Mouse (Mus musculus): ENCODE results near the gene Slc39a11. TPM values are rescaled to one million over a fixed set of nuclear protein-coding genes. Genes with fewer than 3 reads are reported as not detected.
A peak's percentile ranks its signal among the peaks of the same experiment; 100 is the strongest.

Gene Slc39a11
- polyA plus RNA-seq, 1 experiment from 2014 or later, result 20.1 TPM

DNA sequence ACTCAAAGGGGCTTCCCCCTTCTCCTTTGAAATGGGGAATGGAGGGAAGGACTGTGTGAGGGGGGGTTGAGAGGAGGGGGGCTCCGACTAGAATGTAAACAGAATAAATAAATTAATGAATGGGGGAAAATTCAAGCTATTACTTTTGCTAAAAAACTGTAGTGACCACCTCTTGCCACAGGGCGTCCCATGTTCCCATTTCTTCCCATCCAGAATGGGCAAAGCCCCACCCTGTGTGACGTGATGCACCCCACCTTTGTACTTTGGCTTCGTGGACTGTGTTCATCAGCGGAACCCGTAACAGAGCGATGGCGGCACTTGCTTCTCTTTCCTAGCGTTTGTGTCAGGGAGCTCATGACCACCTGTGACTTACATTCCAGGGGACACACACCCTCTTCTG lies 273.8 kb downstream of the Slc39a11 start:
- Histone ChIP-seq H3K4me2 (replicated peaks; ENCODE audit: low read depth, low read length) (no peak overlapping the region), H3K4me1 (replicated peaks; ENCODE audit: control insufficient read depth, insufficient read depth, low read length) (no peaks in the 10 kb centered on the region), H3K4me3 (ENCODE audit: low read depth, low read length) (no peak overlapping the region), H3K27ac (ENCODE audit: low read depth, low read length) (no peak overlapping the region), H3K9me3 (ENCODE audit: control insufficient read depth, low read length) (no peaks in the 10 kb centered on the region), H3K36me3 (ENCODE audit: control insufficient read depth, insufficient read depth, low read length) (no peaks in the 10 kb centered on the region), H3K9ac (ENCODE audit: low read depth, low read length) (no peak overlapping the region), H3K27me3 (ENCODE audit: control insufficient read depth, insufficient read depth, low read length) (no peaks in the 10 kb centered on the region)
- ATAC-seq (ENCODE audit: low FRiP score), result no peak
- DNase-seq (ENCODE audit: low spot score), result no peak
- 84% methylated on average over 9 of the region's 9 CpGs for WGBS

DNA sequence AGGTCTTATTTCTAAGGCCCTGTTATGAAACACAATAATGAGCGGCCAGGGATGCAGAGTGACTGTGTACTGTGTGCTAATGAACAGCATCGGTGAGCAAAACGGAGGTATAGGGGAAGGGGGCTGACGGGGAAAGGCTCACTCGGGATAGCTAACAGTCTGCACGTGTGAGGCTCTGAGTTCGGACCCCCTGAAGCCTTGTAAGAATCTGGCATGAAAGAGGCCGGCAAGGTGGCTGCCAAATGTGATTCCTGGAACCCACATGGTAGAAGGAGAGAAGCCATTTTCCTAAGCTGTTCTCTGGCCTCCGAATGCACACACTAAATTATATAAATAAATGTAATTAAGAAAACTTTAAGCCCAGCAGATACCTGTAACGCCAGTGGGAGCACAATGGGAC lies 276.0 kb downstream of the Slc39a11 start:
- DNase-seq (ENCODE audit: low spot score) (no peak), ATAC-seq (ENCODE audit: low FRiP score) (no peak)
- Histone ChIP-seq H3K4me3 (ENCODE audit: low read depth, low read length) (no peak overlapping the region), H3K9ac (ENCODE audit: low read depth, low read length) (no peak overlapping the region), H3K36me3 (ENCODE audit: control insufficient read depth, insufficient read depth, low read length) (no peaks in the 10 kb centered on the region), H3K27me3 (ENCODE audit: control insufficient read depth, insufficient read depth, low read length) (no peaks in the 10 kb centered on the region), H3K27ac (ENCODE audit: low read depth, low read length) (no peak overlapping the region), H3K4me2 (replicated peaks; ENCODE audit: low read depth, low read length) (no peak overlapping the region), H3K4me1 (replicated peaks; ENCODE audit: control insufficient read depth, insufficient read depth, low read length) (no peaks in the 10 kb centered on the region), H3K9me3 (ENCODE audit: control insufficient read depth, low read length) (no peaks in the 10 kb centered on the region)
- WGBS, result 83% methylated on average over 10 of the region's 10 CpGs

DNA sequence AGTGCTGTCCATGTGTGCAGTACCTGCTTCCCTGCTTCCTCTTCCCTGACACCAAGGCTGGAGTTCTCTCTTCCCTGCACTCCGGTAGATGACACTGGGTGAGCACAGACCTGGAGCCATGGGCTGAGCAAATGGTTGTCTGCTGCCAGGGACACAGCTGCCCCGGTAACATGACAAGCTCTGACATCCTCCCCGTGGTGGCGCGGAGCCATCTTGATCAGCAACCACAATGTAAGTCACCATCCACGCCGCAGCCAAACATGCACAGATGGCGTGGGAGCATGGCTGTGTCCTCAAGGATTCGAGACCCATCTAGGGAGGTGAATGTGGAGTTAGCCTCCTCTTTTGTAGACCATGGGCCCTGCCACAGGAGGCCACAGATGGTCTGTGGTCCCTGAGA lies 276.5 kb downstream of the Slc39a11 start:
- WGBS, result 94% methylated on average over 9 of the region's 9 CpGs
- ATAC-seq (ENCODE audit: low FRiP score), result no peak
- no peak overlapping the region for H3K27ac ChIP-seq (ENCODE audit: low read depth, low read length)
- no peak overlapping the region for H3K4me3 ChIP-seq (ENCODE audit: low read depth, low read length)
- H3K4me2 ChIP-seq (replicated peaks; ENCODE audit: low read depth, low read length), result no peak overlapping the region
- H3K27me3 ChIP-seq (ENCODE audit: control insufficient read depth, insufficient read depth, low read length), result no peaks in the 10 kb centered on the region
- no peak overlapping the region for H3K9ac ChIP-seq (ENCODE audit: low read depth, low read length)
- H3K36me3 ChIP-seq (ENCODE audit: control insufficient read depth, insufficient read depth, low read length), result no peaks in the 10 kb centered on the region
- H3K9me3 ChIP-seq (ENCODE audit: control insufficient read depth, low read length), result no peaks in the 10 kb centered on the region
- DNase-seq (ENCODE audit: low spot score), result no peak
- H3K4me1 ChIP-seq (replicated peaks; ENCODE audit: control insufficient read depth, insufficient read depth, low read length), result no peaks in the 10 kb centered on the region

DNA sequence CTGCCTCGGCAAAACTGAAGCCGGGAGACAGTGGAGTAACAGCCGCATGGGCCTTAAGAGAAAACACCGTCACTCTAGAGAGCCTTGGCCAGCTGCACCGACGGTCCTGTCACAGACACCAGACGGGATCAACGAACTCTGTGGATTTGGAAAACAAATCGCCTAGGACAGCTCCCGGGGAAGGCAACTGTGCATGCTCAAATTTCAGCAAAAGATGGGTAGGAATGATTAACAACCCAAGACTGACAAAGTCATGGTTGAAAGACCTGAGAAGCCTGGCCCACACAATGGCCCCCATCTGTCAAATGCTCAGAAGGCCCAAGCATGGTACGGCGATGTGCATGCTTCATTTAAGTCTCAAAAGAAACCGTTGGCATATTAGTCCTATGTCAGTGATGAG lies 281.8 kb downstream of the Slc39a11 start:
- no peaks in the 10 kb centered on the region for H3K9me3 ChIP-seq (ENCODE audit: control insufficient read depth, low read length)
- ATAC-seq (ENCODE audit: low FRiP score) (peak; percentile 70), DNase-seq (ENCODE audit: low spot score) (peak; percentile 49)
- WGBS, result 17% methylated on average over 13 of the region's 13 CpGs
- H3K4me1 ChIP-seq (replicated peaks; ENCODE audit: control insufficient read depth, insufficient read depth, low read length), result peaks cover 6% of the 10 kb centered on the region
- no peaks in the 10 kb centered on the region for H3K27me3 ChIP-seq (ENCODE audit: control insufficient read depth, insufficient read depth, low read length)
- H3K4me3 ChIP-seq (ENCODE audit: low read depth, low read length), result no peak overlapping the region
- H3K9ac ChIP-seq (ENCODE audit: low read depth, low read length), result no peak overlapping the region
- H3K4me2 ChIP-seq (replicated peaks; ENCODE audit: low read depth, low read length), result no peak overlapping the region
- H3K27ac ChIP-seq (ENCODE audit: low read depth, low read length), result peak overlapping the region; percentile 68
- H3K36me3 ChIP-seq (ENCODE audit: control insufficient read depth, insufficient read depth, low read length), result no peaks in the 10 kb centered on the region

DNA sequence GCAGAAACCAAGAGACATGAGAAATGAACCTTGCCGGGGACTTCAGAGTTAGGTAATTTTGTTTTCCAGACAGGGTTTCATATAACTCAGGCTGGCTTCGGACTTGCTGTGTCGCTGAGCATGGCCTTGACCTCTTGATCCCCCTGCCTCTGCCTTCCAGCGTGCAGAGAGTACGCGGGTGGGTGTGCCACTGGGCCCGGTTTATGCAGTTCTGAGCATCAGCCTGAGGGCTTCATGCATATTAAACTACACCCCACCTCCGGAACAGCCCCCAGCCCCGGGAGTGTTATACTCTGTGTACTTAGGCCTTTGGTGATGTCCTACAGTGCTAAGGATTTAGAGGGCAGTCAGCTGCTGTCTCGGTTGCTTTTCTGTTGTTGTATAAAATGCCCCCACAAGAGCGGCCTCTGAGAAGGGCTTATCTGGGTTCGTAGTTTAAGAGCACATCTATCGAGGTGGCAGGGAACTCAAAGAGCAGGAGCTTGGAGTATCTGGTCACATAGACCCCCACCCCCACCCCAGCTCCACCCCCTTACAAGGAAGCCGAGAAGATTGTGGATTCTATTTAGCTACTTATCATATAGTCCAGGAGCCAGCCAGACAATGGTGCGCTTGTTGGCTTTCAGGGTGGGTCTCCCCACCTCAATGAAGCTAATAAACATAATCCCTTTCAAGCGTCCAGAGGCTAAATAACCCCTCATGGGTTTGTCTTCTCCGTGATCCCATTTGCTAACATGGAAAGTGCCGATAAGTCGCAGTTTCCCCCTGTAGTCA lies 283.4 kb downstream of the Slc39a11 start:
- H3K9me3 ChIP-seq (ENCODE audit: control insufficient read depth, low read length), result no peaks in the 10 kb centered on the region
- H3K4me2 ChIP-seq (replicated peaks; ENCODE audit: low read depth, low read length), result no peak overlapping the region
- ATAC-seq (ENCODE audit: low FRiP score) (0 out of 2 replicates have a peak, but pooled peaks have one; percentile 31), DNase-seq (ENCODE audit: low spot score) (no peak)
- H3K4me1 ChIP-seq (replicated peaks; ENCODE audit: control insufficient read depth, insufficient read depth, low read length), result peaks cover 6% of the 10 kb centered on the region
- H3K9ac ChIP-seq (ENCODE audit: low read depth, low read length), result no peak overlapping the region
- peak overlapping the region; percentile 68 for H3K27ac ChIP-seq (ENCODE audit: low read depth, low read length)
- WGBS, result 38% methylated on average over 19 of the region's 19 CpGs
- H3K36me3 ChIP-seq (ENCODE audit: control insufficient read depth, insufficient read depth, low read length), result no peaks in the 10 kb centered on the region
- no peak overlapping the region for H3K4me3 ChIP-seq (ENCODE audit: low read depth, low read length)
- H3K27me3 ChIP-seq (ENCODE audit: control insufficient read depth, insufficient read depth, low read length), result no peaks in the 10 kb centered on the region

DNA sequence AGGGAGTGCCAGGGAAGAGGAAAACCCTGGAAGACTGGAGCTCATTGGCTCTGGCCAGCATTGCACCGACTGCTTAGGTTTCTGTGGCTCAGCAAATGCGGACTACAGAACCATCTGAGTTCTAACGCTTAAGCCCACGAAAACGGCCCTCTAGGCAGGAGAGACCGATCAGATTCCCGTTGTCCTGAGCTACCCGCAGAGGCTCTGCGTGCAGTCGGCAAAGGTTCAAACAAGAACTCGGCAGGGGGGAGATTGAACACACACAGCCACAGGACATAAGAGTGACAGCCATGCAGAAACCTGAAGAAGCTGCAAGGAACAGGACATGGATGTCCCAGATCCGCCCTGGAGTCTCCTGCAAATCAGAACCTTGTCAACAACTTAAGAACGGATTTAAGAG lies 286.1 kb downstream of the Slc39a11 start:
- H3K4me1 ChIP-seq (replicated peaks; ENCODE audit: control insufficient read depth, insufficient read depth, low read length), result peaks cover 6% of the 10 kb centered on the region
- H3K27ac ChIP-seq (ENCODE audit: low read depth, low read length), result no peak overlapping the region
- no peak overlapping the region for H3K9ac ChIP-seq (ENCODE audit: low read depth, low read length)
- H3K27me3 ChIP-seq (ENCODE audit: control insufficient read depth, insufficient read depth, low read length), result no peaks in the 10 kb centered on the region
- ATAC-seq (ENCODE audit: low FRiP score) (no peak), DNase-seq (ENCODE audit: low spot score) (peak; percentile 28)
- 19% methylated on average over 13 of the region's 13 CpGs for WGBS
- no peaks in the 10 kb centered on the region for H3K36me3 ChIP-seq (ENCODE audit: control insufficient read depth, insufficient read depth, low read length)
- no peaks in the 10 kb centered on the region for H3K9me3 ChIP-seq (ENCODE audit: control insufficient read depth, low read length)
- no peak overlapping the region for H3K4me2 ChIP-seq (replicated peaks; ENCODE audit: low read depth, low read length)
- H3K4me3 ChIP-seq (ENCODE audit: low read depth, low read length), result no peak overlapping the region

DNA sequence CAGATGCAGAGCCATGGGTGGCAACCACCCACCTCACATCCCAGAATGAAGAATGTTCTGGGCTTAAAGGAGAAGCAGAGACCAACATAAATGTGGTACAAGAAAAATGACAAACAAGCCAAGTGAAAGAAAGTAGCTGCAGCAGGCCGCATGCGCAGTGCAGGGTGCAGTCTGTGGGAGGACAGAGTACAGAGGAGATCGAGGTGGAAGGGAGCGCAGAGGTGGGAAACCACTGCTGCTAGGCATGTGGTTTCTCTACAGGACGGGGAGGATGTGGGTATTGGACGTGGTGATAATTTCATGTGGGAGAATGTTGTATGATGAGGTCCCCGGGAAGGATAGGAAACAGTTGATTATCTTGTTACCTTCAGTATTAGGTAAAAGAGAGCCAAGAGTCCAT lies 287.3 kb downstream of the Slc39a11 start:
- no peaks in the 10 kb centered on the region for H3K9me3 ChIP-seq (ENCODE audit: control insufficient read depth, low read length)
- H3K4me3 ChIP-seq (ENCODE audit: low read depth, low read length), result no peak overlapping the region
- H3K27me3 ChIP-seq (ENCODE audit: control insufficient read depth, insufficient read depth, low read length), result no peaks in the 10 kb centered on the region
- H3K36me3 ChIP-seq (ENCODE audit: control insufficient read depth, insufficient read depth, low read length), result no peaks in the 10 kb centered on the region
- H3K9ac ChIP-seq (ENCODE audit: low read depth, low read length), result no peak overlapping the region
- H3K4me1 ChIP-seq (replicated peaks; ENCODE audit: control insufficient read depth, insufficient read depth, low read length), result peaks cover 6% of the 10 kb centered on the region
- DNase-seq (ENCODE audit: low spot score) (no peak), ATAC-seq (ENCODE audit: low FRiP score) (no peak)
- no peak overlapping the region for H3K4me2 ChIP-seq (replicated peaks; ENCODE audit: low read depth, low read length)
- 92% methylated on average over 7 of the region's 7 CpGs for WGBS
- no peak overlapping the region for H3K27ac ChIP-seq (ENCODE audit: low read depth, low read length)

DNA sequence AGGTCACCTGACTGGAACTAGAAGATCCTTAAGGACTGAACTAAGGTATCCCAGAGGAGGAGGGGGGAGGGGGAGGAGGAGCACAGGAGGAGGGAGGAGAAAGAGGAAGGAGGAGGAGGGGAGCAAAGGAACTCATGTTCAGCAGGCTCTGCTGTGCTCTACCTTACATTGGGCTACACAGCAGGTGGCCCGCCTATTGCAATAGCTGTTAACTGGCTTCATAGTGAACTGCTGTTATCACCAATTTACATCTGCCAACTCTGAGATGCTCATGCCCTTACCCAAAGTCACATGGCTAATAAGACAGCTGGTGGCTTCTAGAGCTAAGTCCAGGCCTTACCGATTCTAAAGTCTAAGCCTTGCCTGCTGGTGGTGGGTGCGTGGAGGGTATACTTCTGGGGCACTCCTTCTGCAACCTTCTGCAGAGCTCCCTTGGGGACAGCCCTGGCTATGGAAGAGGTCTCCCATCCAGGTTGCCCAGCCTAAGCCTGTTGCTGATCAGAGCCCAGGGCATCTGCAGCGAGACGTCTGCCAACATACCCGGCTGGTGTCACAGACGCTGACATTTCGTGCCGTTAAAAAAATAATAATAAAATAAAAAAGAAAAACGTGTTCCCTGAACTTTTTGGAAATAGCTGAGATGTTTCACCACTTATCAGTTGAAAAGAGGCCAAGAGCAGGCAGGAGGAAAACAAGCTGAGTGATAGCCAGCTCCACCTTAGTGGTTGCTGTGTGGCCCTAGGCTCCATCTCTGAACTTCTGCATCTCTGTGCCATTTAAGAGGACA lies 289.6 kb downstream of the Slc39a11 start:
- no peak for ATAC-seq (ENCODE audit: low FRiP score)
- WGBS, result 90% methylated on average over 10 of the region's 10 CpGs

DNA sequence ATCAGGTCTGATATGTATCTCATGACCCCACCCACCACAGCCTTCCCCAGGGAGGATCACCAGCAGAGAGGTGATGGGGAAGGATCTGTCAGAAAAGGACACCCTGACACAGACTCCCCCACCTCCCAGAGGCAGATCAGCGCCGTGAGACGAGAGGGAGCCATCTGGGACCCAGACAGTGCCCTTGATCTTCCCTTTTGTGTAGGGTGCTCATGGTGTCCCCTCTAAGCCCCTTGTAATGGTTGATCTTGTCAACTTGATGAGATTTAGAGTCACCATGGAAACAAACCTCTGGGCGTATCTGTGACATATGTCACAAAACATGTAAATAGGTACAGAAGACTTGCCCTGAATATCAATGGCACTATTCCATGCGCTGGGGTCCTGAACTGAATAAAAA lies 293.9 kb downstream of the Slc39a11 start:
- no peak overlapping the region for H3K9ac ChIP-seq (ENCODE audit: low read depth, low read length)
- H3K9me3 ChIP-seq (ENCODE audit: control insufficient read depth, low read length), result no peaks in the 10 kb centered on the region
- no peaks in the 10 kb centered on the region for H3K36me3 ChIP-seq (ENCODE audit: control insufficient read depth, insufficient read depth, low read length)
- H3K27me3 ChIP-seq (ENCODE audit: control insufficient read depth, insufficient read depth, low read length), result no peaks in the 10 kb centered on the region
- DNase-seq (ENCODE audit: low spot score) (peak; percentile 32), ATAC-seq (ENCODE audit: low FRiP score) (peak; percentile 53)
- no peak overlapping the region for H3K27ac ChIP-seq (ENCODE audit: low read depth, low read length)
- no peaks in the 10 kb centered on the region for H3K4me1 ChIP-seq (replicated peaks; ENCODE audit: control insufficient read depth, insufficient read depth, low read length)
- no peak overlapping the region for H3K4me3 ChIP-seq (ENCODE audit: low read depth, low read length)
- no peak overlapping the region for H3K4me2 ChIP-seq (replicated peaks; ENCODE audit: low read depth, low read length)
- 51% methylated on average over 5 of the region's 5 CpGs for WGBS

More for the DNA sequence above, 289.6 kb downstream of the Slc39a11 start:
- no peaks in the 10 kb centered on the region; the same call in 1 of the 2 replicates for H3K4me1 ChIP-seq (replicated peaks; ENCODE audit: control insufficient read depth, insufficient read depth, low read length)
- no peak for DNase-seq (ENCODE audit: low spot score)
- H3K9ac ChIP-seq (ENCODE audit: low read depth, low read length), result no peak overlapping the region
- no peaks in the 10 kb centered on the region for H3K9me3 ChIP-seq (ENCODE audit: control insufficient read depth, low read length)
- H3K27ac ChIP-seq (ENCODE audit: low read depth, low read length), result no peak overlapping the region
- H3K4me2 ChIP-seq (replicated peaks; ENCODE audit: low read depth, low read length), result no peak overlapping the region
- H3K27me3 ChIP-seq (ENCODE audit: control insufficient read depth, insufficient read depth, low read length), result no peaks in the 10 kb centered on the region
- no peaks in the 10 kb centered on the region for H3K36me3 ChIP-seq (ENCODE audit: control insufficient read depth, insufficient read depth, low read length)
- no peak overlapping the region for H3K4me3 ChIP-seq (ENCODE audit: low read depth, low read length)

Measured in hindbrain, embryonic 11.5 days (tissue).